Mouse (Mus musculus): ENCODE results near the gene Rbm39. TPM values are rescaled to one million over a fixed set of nuclear protein-coding genes. Genes with fewer than 3 reads are reported as not detected.

The Rbm39 gene
- total and polyA plus RNA-seq, 3 experiments, result 212 to 417 (median 376) TPM

DNA sequence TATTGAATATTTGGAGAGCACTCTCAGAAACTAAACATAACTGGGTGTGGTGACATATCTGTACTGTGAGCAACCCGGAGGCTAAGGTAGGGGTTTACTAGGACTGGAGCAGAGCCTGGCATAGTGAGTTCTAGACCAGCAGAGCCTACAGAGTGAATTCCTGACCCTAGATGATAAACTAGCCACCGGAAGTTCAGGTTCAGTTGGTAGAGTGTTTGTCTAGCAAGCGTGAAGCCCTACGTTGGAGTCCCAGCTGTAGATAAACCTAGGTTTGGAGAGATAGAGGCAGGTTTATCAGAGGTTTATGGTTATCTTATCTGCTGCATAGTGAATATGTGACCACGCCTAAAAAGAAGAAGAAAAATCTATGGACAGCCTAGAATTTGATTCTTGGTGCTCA lies 44.0 kb upstream of the Rbm39 start:
- Histone ChIP-seq H3K4me1 (ENCODE audit: control insufficient read depth in 1 of 2, insufficient read depth in 2 of 2) (peaks cover 0 to 4% of the 10 kb centered on the region in 2 experiments; a peak in 1 of 4 replicates), H3K27me3 (replicated peaks) (no peaks in the 10 kb centered on the region), H3K9ac (ENCODE audit: insufficient read depth, low read depth) (no peak overlapping the region), H3K9me3 (replicated peaks; ENCODE audit: low read length) (no peaks in the 10 kb centered on the region), H3K36me3 (replicated peaks in 1 of 2; ENCODE audit: control insufficient read depth in 1 of 2, insufficient read depth in 1 of 2, low read length in 1 of 2) (peaks cover 14 to 68% of the 10 kb centered on the region in 2 experiments), H3K79me2 (replicated peaks; ENCODE audit: control insufficient read depth, extremely low read depth, insufficient read depth, poor library complexity, severe bottlenecking) (peaks cover 3% of the 10 kb centered on the region; the same call in 1 of the 2 replicates), H3K27ac (ENCODE audit: insufficient read depth, low read depth) (no peak overlapping the region), H3K4me3 (replicated peaks in 1 of 3; ENCODE audit: low read depth in 2 of 3, low read length in 2 of 3, poor library complexity in 1 of 3) (no peak overlapping the region), H3K4me2 (ENCODE audit: insufficient read depth, low read depth, poor library complexity, severe bottlenecking) (no peak overlapping the region)
- in situ Hi-C loops (cut with MboI; ENCODE audit: low pct_ligation_motif_present, low pct_unique_long_range_greater_than_20kb, low sequenced_read_pairs), result no loop called here
- no peak for TF ChIP-seq MAZ (IDR thresholded peaks at IDR 0.05; ENCODE audit: low read depth, low read length)
- TF ChIP-seq ZKSCAN1 (IDR thresholded peaks at IDR 0.05; ENCODE audit: borderline replicate concordance, low read depth, low read length), result no peak
- TF ChIP-seq MYC (IDR thresholded peaks at IDR 0.05; ENCODE audit: low read depth, low read length), result no peak
- TF ChIP-seq JUN (IDR thresholded peaks at IDR 0.05; ENCODE audit: insufficient read depth, low read depth, low read length), result no peak
- no peak for TF ChIP-seq MAX (IDR thresholded peaks at IDR 0.05; ENCODE audit: low read length)
- no peak for TF ChIP-seq MEF2A (IDR thresholded peaks at IDR 0.05; ENCODE audit: borderline replicate concordance, low read depth, low read length)
- TF ChIP-seq RAD21 (IDR thresholded peaks at IDR 0.05; ENCODE audit: low read depth, low read length), result no peak
- no peak for TF ChIP-seq EP300 (IDR thresholded peaks at IDR 0.05; ENCODE audit: low read length)
- TF ChIP-seq PAX5 (IDR thresholded peaks at IDR 0.05; ENCODE audit: low read length), result no peak
- TF ChIP-seq SIN3A (IDR thresholded peaks at IDR 0.05; ENCODE audit: low read length), result no peak
- dilution Hi-C loops (cut with MboI; ENCODE audit: extremely low pct_ligation_motif_present, extremely low pct_unique_long_range_greater_than_20kb, low sequenced_read_pairs), result no loop called here
- no peak for DNase-seq (ENCODE audit: extremely low read depth)

- H3K4me2 ChIP-seq (ENCODE audit: insufficient read depth, low read depth, poor library complexity, severe bottlenecking), result no peak overlapping the region
- no peak overlapping the region for H3K27ac ChIP-seq (ENCODE audit: insufficient read depth, low read depth)
- H3K79me2 ChIP-seq (replicated peaks; ENCODE audit: control insufficient read depth, extremely low read depth, insufficient read depth, poor library complexity, severe bottlenecking), result no peaks in the 10 kb centered on the region; the same call in 1 of the 2 replicates
- dilution Hi-C loops (cut with MboI; ENCODE audit: extremely low pct_ligation_motif_present, extremely low pct_unique_long_range_greater_than_20kb, low sequenced_read_pairs), result no loop called here
- H3K36me3 ChIP-seq (replicated peaks in 1 of 2; ENCODE audit: control insufficient read depth in 1 of 2, insufficient read depth in 1 of 2, low read length in 1 of 2), result peaks cover 14 to 53% of the 10 kb centered on the region in 2 experiments
- peaks cover 3 to 16% of the 10 kb centered on the region in 2 experiments; a peak in 3 of 4 replicates for H3K4me1 ChIP-seq (ENCODE audit: control insufficient read depth in 1 of 2, insufficient read depth in 2 of 2)
- no peak overlapping the region for H3K9ac ChIP-seq (ENCODE audit: insufficient read depth, low read depth)
- no peaks in the 10 kb centered on the region for H3K9me3 ChIP-seq (replicated peaks; ENCODE audit: low read length)
- no peak overlapping the region for H3K4me3 ChIP-seq (replicated peaks in 1 of 3; ENCODE audit: low read depth in 2 of 3, low read length in 2 of 3, poor library complexity in 1 of 3)
- H3K27me3 ChIP-seq (replicated peaks), result no peaks in the 10 kb centered on the region
- TF ChIP-seq MEF2A (IDR thresholded peaks at IDR 0.05; ENCODE audit: borderline replicate concordance, low read depth, low read length), result no peak
- TF ChIP-seq MAZ (IDR thresholded peaks at IDR 0.05; ENCODE audit: low read depth, low read length), result no peak
- in situ Hi-C loops (cut with MboI; ENCODE audit: low pct_ligation_motif_present, low pct_unique_long_range_greater_than_20kb, low sequenced_read_pairs), result no loop called here
- DNase-seq (ENCODE audit: extremely low read depth), result no peak
Measured at GRCm38 (mm10) chr2:156222100-156222499, 42.1 kb upstream of the Rbm39 start.

DNA sequence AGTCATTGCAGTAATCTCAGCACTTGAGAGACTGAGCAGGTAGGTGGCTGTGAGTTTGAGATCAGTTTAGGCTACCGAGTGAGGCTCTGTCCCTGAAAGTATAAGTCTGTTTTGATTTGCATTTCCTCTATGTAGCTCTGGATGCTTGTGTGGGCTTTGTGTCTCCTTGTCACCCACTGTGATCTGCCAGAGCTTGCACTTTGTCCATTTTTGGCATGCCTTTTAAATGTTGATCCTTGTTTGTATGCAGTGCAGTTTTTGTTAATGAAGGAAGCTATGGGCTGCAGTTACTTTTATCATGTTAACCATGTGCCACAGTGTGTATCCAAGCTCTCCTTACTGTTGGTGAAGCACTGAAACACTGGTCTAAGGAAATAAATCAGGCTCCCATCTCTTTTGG lies 37.7 kb upstream of the Rbm39 start:
- Histone ChIP-seq H3K79me2 (replicated peaks; ENCODE audit: control insufficient read depth, extremely low read depth, insufficient read depth, poor library complexity, severe bottlenecking) (0 out of 2 replicates have a peak, but pooled peaks cover 2% of the 10 kb centered on the region), H3K9ac (ENCODE audit: insufficient read depth, low read depth) (no peak overlapping the region), H3K4me3 (replicated peaks in 1 of 3; ENCODE audit: low read depth in 2 of 3, low read length in 2 of 3, poor library complexity in 1 of 3) (no peak overlapping the region), H3K27ac (ENCODE audit: insufficient read depth, low read depth) (no peak overlapping the region), H3K4me2 (ENCODE audit: insufficient read depth, low read depth, poor library complexity, severe bottlenecking) (no peak overlapping the region), H3K9me3 (replicated peaks; ENCODE audit: low read length) (no peaks in the 10 kb centered on the region), H3K36me3 (replicated peaks in 1 of 2; ENCODE audit: control insufficient read depth in 1 of 2, insufficient read depth in 1 of 2, low read length in 1 of 2) (peaks cover 4 to 38% of the 10 kb centered on the region in 2 experiments), H3K4me1 (ENCODE audit: control insufficient read depth in 1 of 2, insufficient read depth in 2 of 2) (peaks cover 3 to 16% of the 10 kb centered on the region in 2 experiments; a peak in 3 of 4 replicates), H3K27me3 (replicated peaks) (no peaks in the 10 kb centered on the region)
- DNase-seq (ENCODE audit: extremely low read depth), result no peak
- TF ChIP-seq USF2 (conservative IDR thresholded peaks at IDR 0.05; ENCODE audit: low read depth, low read length), result no peak
- TF ChIP-seq MYC (IDR thresholded peaks at IDR 0.05; ENCODE audit: low read depth, low read length), result no peak
- TF ChIP-seq NRF1 (IDR thresholded peaks at IDR 0.05; ENCODE audit: low read depth, low read length), result no peak
- TF ChIP-seq MAFK (IDR thresholded peaks at IDR 0.05; ENCODE audit: insufficient replicate concordance, low read length), result no peak
- TF ChIP-seq ETS1 (conservative IDR thresholded peaks at IDR 0.05; ENCODE audit: low read depth, low read length), result no peak
- no peak for TF ChIP-seq MEF2A (IDR thresholded peaks at IDR 0.05; ENCODE audit: borderline replicate concordance, low read depth, low read length)
- no peak for TF ChIP-seq UBTF (IDR thresholded peaks at IDR 0.05; ENCODE audit: low read depth, low read length)
- TF ChIP-seq SIN3A (IDR thresholded peaks at IDR 0.05; ENCODE audit: low read length), result no peak
- no peak for TF ChIP-seq MXI1 (IDR thresholded peaks at IDR 0.05; ENCODE audit: low read depth, low read length)
- TF ChIP-seq GABPA (IDR thresholded peaks at IDR 0.05; ENCODE audit: insufficient replicate concordance, low read depth, low read length), result no peak
- TF ChIP-seq BHLHE40 (IDR thresholded peaks at IDR 0.05; ENCODE audit: low read depth, low read length), result no peak
- no peak for TF ChIP-seq JUN (IDR thresholded peaks at IDR 0.05; ENCODE audit: insufficient read depth, low read depth, low read length)
- no peak for TF ChIP-seq POLR2A (IDR thresholded peaks at IDR 0.05; ENCODE audit: low read depth, low read length)
- TF ChIP-seq HCFC1 (IDR thresholded peaks at IDR 0.05; ENCODE audit: low read depth, low read length), result no peak
- no peak for TF ChIP-seq POLR2AphosphoS2 (IDR thresholded peaks at IDR 0.05; ENCODE audit: low read depth, low read length)
- no peak for TF ChIP-seq EP300 (IDR thresholded peaks at IDR 0.05; ENCODE audit: low read length)
- no peak for TF ChIP-seq ZKSCAN1 (IDR thresholded peaks at IDR 0.05; ENCODE audit: borderline replicate concordance, low read depth, low read length)
- no peak for TF ChIP-seq CHD1 (IDR thresholded peaks at IDR 0.05; ENCODE audit: low read depth, low read length)
- TF ChIP-seq CTCF (conservative IDR thresholded peaks at IDR 0.05 in 1 of 2, IDR thresholded peaks at IDR 0.05 in 1 of 2; ENCODE audit: low read depth in 2 of 2, low read length in 2 of 2), result no peak
- dilution Hi-C loops (cut with MboI; ENCODE audit: extremely low pct_ligation_motif_present, extremely low pct_unique_long_range_greater_than_20kb, low sequenced_read_pairs) (no loop called here), in situ Hi-C loops (cut with MboI; ENCODE audit: low pct_ligation_motif_present, low pct_unique_long_range_greater_than_20kb, low sequenced_read_pairs) (no loop called here)
